Mouse (Mus musculus): ENCODE results near the gene Ddx58.

Gene Ddx58

GRCm38 (mm10) chr4:40234256-40234655 lies 5.4 kb downstream of the Ddx58 start:
- no peak for DNase-seq (ENCODE audit: low read depth, low spot score)

- no peak for DNase-seq (ENCODE audit: low read depth, low spot score)
Measured at GRCm38 (mm10) chr4:40233062-40233664, 6.5 kb downstream of the Ddx58 start.

- no peak for DNase-seq (ENCODE audit: low read depth, low spot score)
Measured at GRCm38 (mm10) chr4:40229723-40230122, 9.9 kb downstream of the Ddx58 start.

GRCm38 (mm10) chr4:40227886-40228285 lies 11.7 kb downstream of the Ddx58 start:
- no peak for DNase-seq (ENCODE audit: low read depth, low spot score)

GRCm38 (mm10) chr4:40227131-40227530 lies 12.5 kb downstream of the Ddx58 start:
- no peak for DNase-seq (ENCODE audit: low read depth, low spot score)

- no peak for DNase-seq (ENCODE audit: low read depth, low spot score)
Measured at GRCm38 (mm10) chr4:40226095-40226494, 13.5 kb downstream of the Ddx58 start.

GRCm38 (mm10) chr4:40221876-40222585 lies 17.6 kb downstream of the Ddx58 start:
- DNase-seq (ENCODE audit: low read depth, low spot score): no peak

- DNase-seq (ENCODE audit: low read depth, low spot score): no peak
Measured at GRCm38 (mm10) chr4:40221004-40221760, 18.4 kb downstream of the Ddx58 start.

- DNase-seq (ENCODE audit: low read depth, low spot score): no peak
Measured at GRCm38 (mm10) chr4:40220437-40220836, 19.2 kb downstream of the Ddx58 start.

- peak; percentile 29 for DNase-seq (ENCODE audit: low read depth, low spot score)
Measured at GRCm38 (mm10) chr4:40218382-40218781, 21.2 kb downstream of the Ddx58 start.

GRCm38 (mm10) chr4:40217910-40218309 lies 21.7 kb downstream of the Ddx58 start:
- no peak for DNase-seq (ENCODE audit: low read depth, low spot score)

- no peak for DNase-seq (ENCODE audit: low read depth, low spot score)
Measured at GRCm38 (mm10) chr4:40212177-40212576, 27.5 kb downstream of the Ddx58 start.

- no peak for DNase-seq (ENCODE audit: low read depth, low spot score)
Measured at GRCm38 (mm10) chr4:40207701-40208100, 31.9 kb downstream of the Ddx58 start.

GRCm38 (mm10) chr4:40205231-40205903 lies 34.3 kb downstream of the Ddx58 start:
- no peak for DNase-seq (ENCODE audit: low read depth, low spot score)

GRCm38 (mm10) chr4:40204374-40204773 lies 35.3 kb downstream of the Ddx58 start:
- DNase-seq (ENCODE audit: low read depth, low spot score): no peak

GRCm38 (mm10) chr4:40202205-40202604 lies 37.4 kb downstream of the Ddx58 start:
- DNase-seq (ENCODE audit: low read depth, low spot score): no peak

GRCm38 (mm10) chr4:40195336-40195735 lies 44.3 kb downstream of the Ddx58 start:
- no peak for DNase-seq (ENCODE audit: low read depth, low spot score)

GRCm38 (mm10) chr4:40193461-40193860 lies 46.2 kb downstream of the Ddx58 start:
- DNase-seq (ENCODE audit: low read depth, low spot score): no peak

GRCm38 (mm10) chr4:40192246-40192645 lies 47.4 kb downstream of the Ddx58 start:
- no peak for DNase-seq (ENCODE audit: low read depth, low spot score)

GRCm38 (mm10) chr4:40187956-40188355 lies 51.7 kb downstream of the Ddx58 start:
- no peak for DNase-seq (ENCODE audit: low read depth, low spot score)

- DNase-seq (ENCODE audit: low read depth, low spot score): no peak
Measured at GRCm38 (mm10) chr4:40184470-40184869, 55.2 kb downstream of the Ddx58 start.

- no peak for DNase-seq (ENCODE audit: low read depth, low spot score)
Measured at GRCm38 (mm10) chr4:40183781-40184180, 55.8 kb downstream of the Ddx58 start.
